Mouse (Mus musculus) small intestine, adult 2 months (tissue): ENCODE measurements around the gene Mybph.

Experiments
- CTCF ChIP-seq: fragments of 200-500 bp; IDR thresholded peaks from 2 replicates; pipeline ENCODE4 v1.5.1; 2012; ENCODE audit warnings: low read depth, mild to moderate bottlenecking, control low read depth, inconsistent platforms, low read length, moderate library complexity, mixed read lengths; ENCODE audit not compliant: insufficient replicate concordance, insufficient read length; ENCODE audit errors: extremely low read depth
- POLR2A ChIP-seq: fragments of 200-500 bp; IDR thresholded peaks from 2 replicates; pipeline ENCODE4 v1.6.1; 2012; ENCODE audit warnings: low read depth, mild to moderate bottlenecking, control low read depth, inconsistent platforms, low read length, moderate library complexity

GRCm38 (mm10) chr1:134242286-134242685, 49.0 kb downstream of the Mybph start:
- no peak for TF ChIP-seq CTCF
- TF ChIP-seq POLR2A, result no peak
